In the genomic region with DNA sequence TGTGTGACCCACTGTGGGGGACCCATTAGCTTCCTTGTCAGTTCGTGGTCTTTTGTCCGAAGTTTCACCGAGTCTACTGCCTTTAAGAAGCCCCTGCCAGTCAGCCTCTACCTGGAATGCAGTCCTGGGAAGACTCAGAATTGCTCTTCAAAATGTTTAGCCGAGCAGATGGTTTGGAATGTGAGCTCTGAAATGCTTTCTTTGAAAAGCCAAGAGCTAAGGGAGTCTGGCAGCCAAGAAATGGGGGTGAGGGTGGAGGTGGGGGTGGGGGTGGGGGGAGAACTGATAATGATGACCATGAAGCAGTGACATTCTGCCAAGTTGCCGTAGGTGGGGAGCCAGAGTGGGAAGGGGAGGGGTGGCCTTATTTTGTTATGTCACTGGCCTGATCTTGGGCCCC, we compare ENCODE assay signal across 24 mouse cellular contexts. TPM values are rescaled to one million over a fixed set of nuclear protein-coding genes. Genes with fewer than 3 reads are reported as not detected.
DNase-seq lines count a peak whose midpoint lies in the region; ATAC-seq lines count a peak whose summit lies in the region.
"Had no signal": no experiment of that assay in that cellular context is flagged by ENCODE, and none has a peak within 500 bp of the region (broad histone marks: within the 10 kb centered on the region; RNA-seq: fewer than 3 reads in every experiment).

No protein-coding gene starts in this region.

- H3K9me3 ChIP-seq in embryonic facial prominence, embryonic 14.5 days (ENCODE audit: control insufficient read depth, low read length) = no peaks in the 10 kb centered on the region
- no peaks in the 10 kb centered on the region for H3K9me3 ChIP-seq in embryonic facial prominence, embryonic 10.5 days
- H3K9me3 ChIP-seq in kidney, embryonic 16.5 days (ENCODE audit: low read length) = no peaks in the 10 kb centered on the region
- no peaks in the 10 kb centered on the region for H3K9me3 ChIP-seq in intestine, embryonic 15.5 days
- H3K9me3 ChIP-seq in stomach, embryonic 14.5 days (ENCODE audit: control insufficient read depth, low read depth, low read length) = no peaks in the 10 kb centered on the region
- H3K9me3 ChIP-seq: embryonic facial prominence, embryonic 12.5 days; G1E; midbrain, embryonic 15.5 days had no signal

- peak; percentile 26 for DNase-seq in embryonic facial prominence, embryonic 14.5 days (ENCODE audit: low spot score)
- no peak for DNase-seq in embryonic facial prominence, embryonic 10.5 days (ENCODE audit: low spot score)
- DNase-seq in kidney, adult 8-10 months = no peak
- DNase-seq in adrenal gland, postnatal 4 days (ENCODE audit: low spot score in 2 of 2) = no peak
- DNase-seq: adrenal gland, adult 8-10 months; cerebellum, adult 11-12 months; kidney, adult 11 months; lung, postnatal 10 days; thymus, postnatal 25 days had no signal

- no peak overlapping the region for H3K4me2 ChIP-seq in embryonic facial prominence, embryonic 14.5 days (ENCODE audit: low read depth, low read length)
- H3K4me2 ChIP-seq in kidney, embryonic 16.5 days (replicated peaks; ENCODE audit: low read depth, low read length) = peak overlapping the region; percentile 16; the same call in 1 of the 2 replicates
- H3K4me2 ChIP-seq in intestine, embryonic 15.5 days (replicated peaks) = 0 out of 2 replicates have a peak overlapping the region, but pooled peaks have one; percentile 5
- no peak overlapping the region for H3K4me2 ChIP-seq in stomach, embryonic 14.5 days (replicated peaks; ENCODE audit: low read depth, low read length)
- H3K4me2 ChIP-seq: embryonic facial prominence, embryonic 12.5 days; midbrain, embryonic 15.5 days had no signal

- ATAC-seq in embryonic facial prominence, embryonic 14.5 days (ENCODE audit: low read depth) = no peak
- ATAC-seq in kidney, embryonic 16.5 days (ENCODE audit: low FRiP score, low TSS enrichment) = no peak
- ATAC-seq in intestine, embryonic 15.5 days = peak; percentile 65
- ATAC-seq in stomach, embryonic 14.5 days (ENCODE audit: insufficient number of reproducible peaks, insufficient read depth, low FRiP score, low read depth) = peak; percentile 18; the same call in 1 of the 2 replicates
- no peak for ATAC-seq in megakaryocyte-erythroid progenitor cell, adult 5-6 weeks (replicated peaks; ENCODE audit: low FRiP score, low TSS enrichment, poor library complexity, severe bottlenecking)
- ATAC-seq: CD4-positive, CD25-positive, alpha-beta regulatory T cell, adult 4 months; forebrain, embryonic 16.5 days; midbrain, embryonic 15.5 days had no signal

- 0 out of 2 replicates have a peak overlapping the region, but pooled peaks have one; percentile 6 for H3K27ac ChIP-seq in embryonic facial prominence, embryonic 14.5 days (replicated peaks; ENCODE audit: low read depth, low read length)
- H3K27ac ChIP-seq in embryonic facial prominence, embryonic 10.5 days (replicated peaks) = no peak overlapping the region
- peak overlapping the region; percentile 78 for H3K27ac ChIP-seq in kidney, embryonic 16.5 days (ENCODE audit: low read length)
- H3K27ac ChIP-seq in intestine, embryonic 15.5 days = peak overlapping the region; percentile 27; the same call in 1 of the 2 replicates
- H3K27ac ChIP-seq in stomach, embryonic 14.5 days (ENCODE audit: low read length) = peak overlapping the region; percentile 52; the same call in 1 of the 2 replicates
- H3K27ac ChIP-seq: embryonic facial prominence, embryonic 12.5 days; layer of hippocampus, adult 2 months; midbrain, embryonic 15.5 days had no signal

- H3K4me1 ChIP-seq in embryonic facial prominence, embryonic 14.5 days (ENCODE audit: control insufficient read depth, insufficient read depth, low read length) = 0 out of 2 replicates have a peak, but pooled peaks cover 7% of the 10 kb centered on the region
- peaks cover 12% of the 10 kb centered on the region for H3K4me1 ChIP-seq in embryonic facial prominence, embryonic 10.5 days
- H3K4me1 ChIP-seq in kidney, embryonic 16.5 days (ENCODE audit: insufficient read depth, low read length) = peaks cover 22% of the 10 kb centered on the region
- peaks cover 9% of the 10 kb centered on the region for H3K4me1 ChIP-seq in intestine, embryonic 15.5 days (replicated peaks)
- H3K4me1 ChIP-seq in stomach, embryonic 14.5 days (ENCODE audit: control insufficient read depth, insufficient read depth, low read length) = peaks cover 11% of the 10 kb centered on the region; the same call in 1 of the 2 replicates
- H3K4me1 ChIP-seq: embryonic facial prominence, embryonic 12.5 days; midbrain, embryonic 15.5 days had no signal

- H3K36me3 ChIP-seq in embryonic facial prominence, embryonic 14.5 days (ENCODE audit: control insufficient read depth, insufficient read depth, low read length) = no peaks in the 10 kb centered on the region
- H3K36me3 ChIP-seq in embryonic facial prominence, embryonic 10.5 days (replicated peaks) = no peaks in the 10 kb centered on the region
- no peaks in the 10 kb centered on the region for H3K36me3 ChIP-seq in kidney, embryonic 16.5 days (ENCODE audit: insufficient read depth, low read length)
- no peaks in the 10 kb centered on the region for H3K36me3 ChIP-seq in intestine, embryonic 15.5 days
- no peaks in the 10 kb centered on the region for H3K36me3 ChIP-seq in stomach, embryonic 14.5 days (ENCODE audit: control insufficient read depth, insufficient read depth, low read length)
- H3K36me3 ChIP-seq: embryonic facial prominence, embryonic 12.5 days; G1E; midbrain, embryonic 15.5 days had no signal

- no peak overlapping the region for H3K4me3 ChIP-seq in embryonic facial prominence, embryonic 14.5 days (ENCODE audit: low read depth, low read length)
- H3K4me3 ChIP-seq in embryonic facial prominence, embryonic 10.5 days = no peak overlapping the region
- no peak overlapping the region for H3K4me3 ChIP-seq in kidney, embryonic 16.5 days (ENCODE audit: low read length)
- H3K4me3 ChIP-seq in intestine, embryonic 15.5 days (replicated peaks) = no peak overlapping the region
- H3K4me3 ChIP-seq in stomach, embryonic 14.5 days (ENCODE audit: low read depth, low read length) = no peak overlapping the region
- H3K4me3 ChIP-seq: embryonic facial prominence, embryonic 12.5 days; layer of hippocampus, adult 2 months; midbrain, embryonic 15.5 days had no signal

- 42% methylated on average over 5 of the region's 5 CpGs for WGBS in embryonic facial prominence, embryonic 14.5 days
- 57% methylated on average over 5 of the region's 5 CpGs for WGBS in embryonic facial prominence, embryonic 10.5 days
- 18% methylated on average over 5 of the region's 5 CpGs for WGBS in kidney, embryonic 16.5 days
- WGBS in intestine, embryonic 15.5 days = 32% methylated on average over 5 of the region's 5 CpGs
- 9% methylated on average over 5 of the region's 5 CpGs for WGBS in stomach, embryonic 14.5 days

- H3K9ac ChIP-seq in embryonic facial prominence, embryonic 14.5 days (ENCODE audit: low read depth, low read length) = no peak overlapping the region
- H3K9ac ChIP-seq in kidney, embryonic 16.5 days (replicated peaks; ENCODE audit: low read length) = no peak overlapping the region; the same call in 1 of the 2 replicates
- no peak overlapping the region for H3K9ac ChIP-seq in intestine, embryonic 15.5 days
- H3K9ac ChIP-seq in stomach, embryonic 14.5 days (replicated peaks; ENCODE audit: low read depth, low read length) = no peak overlapping the region
- H3K9ac ChIP-seq: embryonic facial prominence, embryonic 12.5 days; midbrain, embryonic 15.5 days had no signal

- no peaks in the 10 kb centered on the region for H3K27me3 ChIP-seq in embryonic facial prominence, embryonic 14.5 days (replicated peaks; ENCODE audit: control insufficient read depth, insufficient read depth, low read length)
- peaks cover 6% of the 10 kb centered on the region; the same call in 1 of the 2 replicates for H3K27me3 ChIP-seq in embryonic facial prominence, embryonic 10.5 days (replicated peaks; ENCODE audit: low read depth, poor library complexity, severe bottlenecking)
- H3K27me3 ChIP-seq in kidney, embryonic 16.5 days (ENCODE audit: insufficient read depth, low read length) = no peaks in the 10 kb centered on the region
- no peaks in the 10 kb centered on the region for H3K27me3 ChIP-seq in intestine, embryonic 15.5 days (replicated peaks)
- no peaks in the 10 kb centered on the region for H3K27me3 ChIP-seq in stomach, embryonic 14.5 days (ENCODE audit: control insufficient read depth, insufficient read depth, low read length)
- H3K27me3 ChIP-seq: midbrain, embryonic 15.5 days had no signal

RNA-seq across cellular contexts. Expression of a gene that starts 43.3 kb away (rescaled TPM):
- polyA plus RNA-seq in embryonic facial prominence, embryonic 14.5 days (2014; fragmentation: Nextera tagmentation; extraction: Ambion mirVana) = 1.5 and 2.3 TPM in 2 replicates
- 0.19 and 0.46 TPM in 2 replicates for polyA plus RNA-seq in embryonic facial prominence, embryonic 10.5 days (2016; fragmentation: Nextera tagmentation; extraction: Ambion mirVana)
- 10.1 and 12.3 TPM in 2 replicates for polyA plus RNA-seq in kidney, embryonic 16.5 days (2015; fragmentation: Nextera tagmentation; extraction: Ambion mirVana)
- polyA plus RNA-seq in intestine, embryonic 15.5 days (2015; fragmentation: Nextera tagmentation; extraction: Ambion mirVana) = 0.94 and 1.0 TPM in 2 replicates
- 0.45 and 0.82 TPM in 2 replicates for polyA plus RNA-seq in stomach, embryonic 14.5 days (2014; fragmentation: Nextera tagmentation; extraction: Ambion mirVana)
- total RNA-seq in adrenal gland, postnatal 4 days (2021) = 1 to 10 TPM; 6.1 to 7.6 TPM
- total RNA-seq in megakaryocyte-erythroid progenitor cell, adult 5-6 weeks (2014; fragmentation: Nextera tagmentation) = 2.7 and 11.3 TPM in 2 replicates
- 3.7 TPM in 1 of 2 replicates, not detected in the other for total RNA-seq in megakaryocyte-erythroid progenitor cell, adult 5-6 weeks (2017)
- total RNA-seq: common myeloid progenitor, adult 5-6 weeks had no signal
- polyA plus RNA-seq: G1E had no signal

RNA-seq across cellular contexts. Expression of a gene that starts 55.5 kb away (rescaled TPM):
- 0.13 TPM in 1 of 2 replicates, not detected in the other for polyA plus RNA-seq in embryonic facial prominence, embryonic 14.5 days (2014; fragmentation: Nextera tagmentation; extraction: Ambion mirVana)
- 1.2 and 7.1 TPM in 2 replicates for polyA plus RNA-seq in embryonic facial prominence, embryonic 10.5 days (2016; fragmentation: Nextera tagmentation; extraction: Ambion mirVana)
- 0.08 and 0.12 TPM in 2 replicates for polyA plus RNA-seq in kidney, embryonic 16.5 days (2015; fragmentation: Nextera tagmentation; extraction: Ambion mirVana)
- polyA plus RNA-seq in intestine, embryonic 15.5 days (2015; fragmentation: Nextera tagmentation; extraction: Ambion mirVana) = 0.30 TPM in 1 of 2 replicates, not detected in the other
- polyA plus RNA-seq in stomach, embryonic 14.5 days (2014; fragmentation: Nextera tagmentation; extraction: Ambion mirVana) = 0.22 and 0.32 TPM in 2 replicates
- not detected for total RNA-seq in adrenal gland, postnatal 4 days (2021)
- not detected in 2 replicates for total RNA-seq in megakaryocyte-erythroid progenitor cell, adult 5-6 weeks (2014; fragmentation: Nextera tagmentation)
- total RNA-seq in megakaryocyte-erythroid progenitor cell, adult 5-6 weeks (2017) = not detected in 2 replicates
- total RNA-seq: adrenal gland, adult 8-10 months; common myeloid progenitor, adult 5-6 weeks; layer of hippocampus, adult 2 months; left cerebral cortex, adult 18-20 months; megakaryocyte, adult 5-6 weeks had no signal
- polyA plus RNA-seq: CD4-positive, CD25-positive, alpha-beta regulatory T cell, adult 4 months; forebrain, embryonic 16.5 days; G1E; limb, embryonic 11.5 days; midbrain, embryonic 15.5 days; testis, adult 2 months had no signal

Comparison
In these comparisons a context has a peak if more than half of its experiments do, and no peak if none do; other contexts are left out.
1. ATAC-seq: peak in intestine, embryonic 15.5 days (single experiment) and stomach, embryonic 14.5 days (single experiment); none in embryonic facial prominence, embryonic 14.5 days (single experiment), kidney, embryonic 16.5 days (single experiment) and megakaryocyte-erythroid progenitor cell, adult 5-6 weeks (single experiment).
2. H3K4me2 ChIP-seq: peak in kidney, embryonic 16.5 days (single experiment) and intestine, embryonic 15.5 days (single experiment); none in embryonic facial prominence, embryonic 14.5 days (single experiment) and stomach, embryonic 14.5 days (single experiment).